ENCODE assay signal across 19 mouse cellular contexts in the genomic region with DNA sequence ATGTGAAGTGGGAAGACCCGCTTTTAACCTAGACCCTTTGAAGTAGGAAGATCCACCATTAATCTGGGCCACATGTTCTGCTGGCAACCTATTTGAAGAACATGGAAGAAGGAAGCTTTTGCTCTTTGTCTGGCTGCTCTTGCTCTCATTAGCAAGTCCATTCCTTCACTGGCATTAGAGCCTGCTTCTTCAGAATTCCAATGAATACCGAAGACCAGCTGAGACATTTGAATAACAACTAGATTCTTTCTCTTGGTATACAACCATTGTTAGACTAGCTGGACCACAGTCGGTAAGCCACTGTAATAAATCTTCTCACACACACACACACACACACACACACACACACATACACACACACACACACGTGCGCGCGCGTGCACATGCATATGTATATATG. TPM values are rescaled to one million over a fixed set of nuclear protein-coding genes. Genes with fewer than 3 reads are reported as not detected.
DNase-seq lines count a peak whose midpoint lies in the region; ATAC-seq and TF ChIP-seq lines count a peak whose summit lies in the region.
"Had no signal": no experiment of that assay in that cellular context is flagged by ENCODE, and none has a peak within 500 bp of the region (broad histone marks: within the 10 kb centered on the region; RNA-seq: fewer than 3 reads in every experiment).

No protein-coding gene starts in this region.

- no peak overlapping the region for H3K27ac ChIP-seq in hindbrain, postnatal 0 days
- no peak overlapping the region for H3K27ac ChIP-seq in hindbrain, embryonic 10.5 days
- no peak overlapping the region for H3K27ac ChIP-seq in limb, embryonic 10.5 days
- H3K27ac ChIP-seq: embryonic facial prominence, embryonic 10.5 days; embryonic facial prominence, embryonic 12.5 days; forebrain, embryonic 13.5 days had no signal

- no peak for ATAC-seq in hindbrain, postnatal 0 days
- ATAC-seq: CD4-positive, CD25-positive, alpha-beta regulatory T cell, adult 4 months; forebrain, embryonic 13.5 days; forebrain, embryonic 16.5 days had no signal

- H3K9me3 ChIP-seq in hindbrain, postnatal 0 days (ENCODE audit: low read length), result no peaks in the 10 kb centered on the region
- no peaks in the 10 kb centered on the region for H3K9me3 ChIP-seq in hindbrain, embryonic 10.5 days
- no peaks in the 10 kb centered on the region for H3K9me3 ChIP-seq in limb, embryonic 10.5 days (replicated peaks)
- H3K9me3 ChIP-seq: embryonic facial prominence, embryonic 10.5 days; embryonic facial prominence, embryonic 12.5 days; forebrain, embryonic 13.5 days had no signal

- H3K4me1 ChIP-seq in hindbrain, postnatal 0 days (ENCODE audit: insufficient read depth, low read length), result no peaks in the 10 kb centered on the region
- H3K4me1 ChIP-seq in hindbrain, embryonic 10.5 days (replicated peaks), result 0 out of 2 replicates have a peak, but pooled peaks cover 6% of the 10 kb centered on the region
- no peaks in the 10 kb centered on the region for H3K4me1 ChIP-seq in limb, embryonic 10.5 days
- H3K4me1 ChIP-seq: embryonic facial prominence, embryonic 10.5 days; embryonic facial prominence, embryonic 12.5 days; forebrain, embryonic 13.5 days had no signal

- TF ChIP-seq CTCF in hindbrain, postnatal 0 days (IDR thresholded peaks at IDR 0.05; ENCODE audit: low read depth), result no peak
- no peak for TF ChIP-seq CTCF in brain, embryonic 14.5 days (IDR thresholded peaks at IDR 0.05; ENCODE audit: borderline replicate concordance, extremely low read depth, insufficient read depth, insufficient read length)

- H3K4me2 ChIP-seq in hindbrain, postnatal 0 days (ENCODE audit: low read depth, low read length), result no peak overlapping the region
- H3K4me2 ChIP-seq: embryonic facial prominence, embryonic 12.5 days; forebrain, embryonic 13.5 days had no signal

- no peak overlapping the region for H3K4me3 ChIP-seq in hindbrain, postnatal 0 days (ENCODE audit: low read length)
- H3K4me3 ChIP-seq in hindbrain, embryonic 10.5 days, result no peak overlapping the region
- no peak overlapping the region for H3K4me3 ChIP-seq in limb, embryonic 10.5 days
- H3K4me3 ChIP-seq: embryonic facial prominence, embryonic 10.5 days; embryonic facial prominence, embryonic 12.5 days; forebrain, embryonic 13.5 days had no signal

- TF ChIP-seq POLR2A in brain, embryonic 14.5 days (IDR thresholded peaks at IDR 0.05; ENCODE audit: borderline replicate concordance, extremely low read depth, insufficient read depth, insufficient read length, poor library complexity, severe bottlenecking), result no peak

- no peaks in the 10 kb centered on the region for H3K27me3 ChIP-seq in hindbrain, postnatal 0 days (ENCODE audit: insufficient read depth, low read length)
- H3K27me3 ChIP-seq in hindbrain, embryonic 10.5 days (ENCODE audit: insufficient read depth, poor library complexity, severe bottlenecking), result no peaks in the 10 kb centered on the region
- no peaks in the 10 kb centered on the region for H3K27me3 ChIP-seq in limb, embryonic 10.5 days (ENCODE audit: low read depth, poor library complexity, severe bottlenecking)
- H3K27me3 ChIP-seq: forebrain, embryonic 13.5 days had no signal

- no peak overlapping the region for H3K9ac ChIP-seq in hindbrain, postnatal 0 days (replicated peaks; ENCODE audit: low read length)
- H3K9ac ChIP-seq: embryonic facial prominence, embryonic 12.5 days; forebrain, embryonic 13.5 days had no signal

- DNase-seq in hindbrain, postnatal 0 days (ENCODE audit: low spot score), result peak; percentile 1
- DNase-seq in hindbrain, embryonic 10.5 days (ENCODE audit: low spot score), result no peak
- peak; percentile 77 for DNase-seq in R1 (ENCODE audit: low read depth, low spot score)
- DNase-seq in brain, embryonic 14.5 days (ENCODE audit: low read depth), result peak; percentile 0
- no peak for DNase-seq in B cell, adult 2 months
- DNase-seq in limb, embryonic 10.5 days (ENCODE audit: low spot score), result no peak
- DNase-seq: adrenal gland, adult 2 months; adrenal gland, postnatal 10 days; adrenal gland, postnatal 25 days; cerebellum, adult 11-12 months; cerebellum, adult 2 months; cerebellum, adult 9-10 months; cerebellum, postnatal 10 days; cerebellum, postnatal 25 days had no signal

- no peaks in the 10 kb centered on the region for H3K36me3 ChIP-seq in hindbrain, postnatal 0 days (ENCODE audit: insufficient read depth, low read length)
- no peaks in the 10 kb centered on the region for H3K36me3 ChIP-seq in hindbrain, embryonic 10.5 days
- no peaks in the 10 kb centered on the region for H3K36me3 ChIP-seq in limb, embryonic 10.5 days
- H3K36me3 ChIP-seq: embryonic facial prominence, embryonic 10.5 days; embryonic facial prominence, embryonic 12.5 days had no signal

- 76% methylated on average over 8 of the region's 8 CpGs for WGBS in hindbrain, postnatal 0 days
- WGBS in hindbrain, embryonic 10.5 days, result 87% methylated on average over 8 of the region's 8 CpGs
- 94% methylated on average over 8 of the region's 8 CpGs for WGBS in limb, embryonic 10.5 days

RNA-seq across cellular contexts. Expression of a gene that starts 31.6 kb away (rescaled TPM):
- 8.4 and 12.7 TPM in 2 replicates for total RNA-seq in hindbrain, postnatal 0 days (2014; rRNA removed)
- 5.2 and 6.0 TPM in 2 replicates for polyA plus RNA-seq in hindbrain, postnatal 0 days (2015; fragmentation: Nextera tagmentation; extraction: Ambion mirVana)
- polyA plus RNA-seq in hindbrain, embryonic 10.5 days (2016; fragmentation: Nextera tagmentation; extraction: Ambion mirVana), result 22.9 and 28.1 TPM in 2 replicates
- polyA plus RNA-seq in brain, embryonic 14.5 days (2012; rRNA removed), result 12.9 and 15.4 TPM in 2 replicates
- 16.6 and 23.8 TPM in 2 replicates for polyA plus RNA-seq in limb, embryonic 10.5 days (2016; fragmentation: Nextera tagmentation; extraction: Ambion mirVana)

RNA-seq across cellular contexts. Expression of a gene that starts 42.9 kb away (rescaled TPM):
- 240 and 253 TPM in 2 replicates for total RNA-seq in hindbrain, postnatal 0 days (2014; rRNA removed)
- 201 and 204 TPM in 2 replicates for polyA plus RNA-seq in hindbrain, postnatal 0 days (2015; fragmentation: Nextera tagmentation; extraction: Ambion mirVana)
- 273 and 275 TPM in 2 replicates for polyA plus RNA-seq in hindbrain, embryonic 10.5 days (2016; fragmentation: Nextera tagmentation; extraction: Ambion mirVana)
- 195 and 208 TPM in 2 replicates for polyA plus RNA-seq in brain, embryonic 14.5 days (2012; rRNA removed)
- polyA plus RNA-seq in limb, embryonic 10.5 days (2016; fragmentation: Nextera tagmentation; extraction: Ambion mirVana), result 284 and 290 TPM in 2 replicates

RNA-seq across cellular contexts. Expression of a gene that starts 43.4 kb away (rescaled TPM):
- 0.25 TPM in 1 of 2 replicates, not detected in the other for total RNA-seq in hindbrain, postnatal 0 days (2014; rRNA removed)
- polyA plus RNA-seq in hindbrain, postnatal 0 days (2015; fragmentation: Nextera tagmentation; extraction: Ambion mirVana), result 0.42 and 0.70 TPM in 2 replicates
- 0.44 and 0.60 TPM in 2 replicates for polyA plus RNA-seq in hindbrain, embryonic 10.5 days (2016; fragmentation: Nextera tagmentation; extraction: Ambion mirVana)
- polyA plus RNA-seq in brain, embryonic 14.5 days (2012; rRNA removed), result 0.34 and 0.38 TPM in 2 replicates
- polyA plus RNA-seq in limb, embryonic 10.5 days (2016; fragmentation: Nextera tagmentation; extraction: Ambion mirVana), result 0.58 and 0.66 TPM in 2 replicates
- polyA plus RNA-seq: CD4-positive, CD25-positive, alpha-beta regulatory T cell, adult 4 months had no signal

Comparison
In these comparisons a context has a peak if more than half of its experiments do, and no peak if none do; other contexts are left out.
1. DNase-seq: peak in hindbrain, postnatal 0 days (single experiment), R1 (single experiment) and brain, embryonic 14.5 days (single experiment); none in hindbrain, embryonic 10.5 days (single experiment), B cell, adult 2 months (0 of 2) and limb, embryonic 10.5 days (single experiment).